In genomic region chr13:108527090-108527770, GRCm38 (mm10) we compare ENCODE assay signal across 13 mouse cellular contexts.
DNase-seq lines count a peak whose midpoint lies in the region; ATAC-seq and TF ChIP-seq lines count a peak whose summit lies in the region.
"Had no signal": no experiment of that assay in that cellular context is flagged by ENCODE, and none has a peak within 500 bp of the region (broad histone marks: within the 10 kb centered on the region; RNA-seq: fewer than 3 reads in every experiment).

No protein-coding gene starts in this region.

- H3K9ac ChIP-seq in forebrain, embryonic 13.5 days, result no peak overlapping the region
- H3K9ac ChIP-seq in forebrain, embryonic 11.5 days (ENCODE audit: low read length), result no peak overlapping the region
- H3K9ac ChIP-seq in kidney, embryonic 14.5 days (ENCODE audit: low read depth, low read length), result no peak overlapping the region
- H3K9ac ChIP-seq: kidney, embryonic 15.5 days; limb, embryonic 12.5 days had no signal

- H3K4me2 ChIP-seq in forebrain, embryonic 13.5 days, result no peak overlapping the region
- H3K4me2 ChIP-seq in forebrain, embryonic 11.5 days (ENCODE audit: low read depth, low read length, severe bottlenecking), result no peak overlapping the region
- H3K4me2 ChIP-seq in kidney, embryonic 14.5 days (replicated peaks; ENCODE audit: low read depth, low read length), result no peak overlapping the region
- H3K4me2 ChIP-seq: kidney, embryonic 15.5 days; limb, embryonic 12.5 days had no signal

- peaks cover 14% of the 10 kb centered on the region for H3K4me1 ChIP-seq in forebrain, embryonic 13.5 days
- no peaks in the 10 kb centered on the region for H3K4me1 ChIP-seq in forebrain, embryonic 11.5 days (replicated peaks; ENCODE audit: control insufficient read depth, insufficient read depth, low read length)
- peaks cover 44% of the 10 kb centered on the region for H3K4me1 ChIP-seq in megakaryocyte, embryonic 14.5 days
- no peaks in the 10 kb centered on the region for H3K4me1 ChIP-seq in kidney, embryonic 14.5 days (ENCODE audit: control insufficient read depth, insufficient read depth, low read length)
- H3K4me1 ChIP-seq: kidney, embryonic 15.5 days; limb, embryonic 12.5 days had no signal

- no peak overlapping the region for H3K4me3 ChIP-seq in forebrain, embryonic 13.5 days
- no peak overlapping the region for H3K4me3 ChIP-seq in forebrain, embryonic 11.5 days (ENCODE audit: low read depth, low read length)
- no peak overlapping the region for H3K4me3 ChIP-seq in left cerebral cortex, adult 2 months
- peak overlapping the region; percentile 2 for H3K4me3 ChIP-seq in megakaryocyte, embryonic 14.5 days (replicated peaks)
- H3K4me3 ChIP-seq in kidney, embryonic 14.5 days (ENCODE audit: low read length), result no peak overlapping the region
- H3K4me3 ChIP-seq: erythroblast, embryonic 14.5 days; kidney, embryonic 15.5 days; limb, embryonic 12.5 days had no signal

- no peak for TF ChIP-seq CTCF in left cerebral cortex, adult 2 months (IDR thresholded peaks at IDR 0.05)

- intact Hi-C loops in left cerebral cortex, adult 2 months (cut with DNase I), result no loop called here
- intact Hi-C loops in left cerebral cortex, postnatal 4 days (cut with DNase I), result no loop called here

- no peaks in the 10 kb centered on the region for H3K9me3 ChIP-seq in forebrain, embryonic 13.5 days (replicated peaks)
- H3K9me3 ChIP-seq in forebrain, embryonic 11.5 days (ENCODE audit: control insufficient read depth, low read length), result no peaks in the 10 kb centered on the region
- no peaks in the 10 kb centered on the region for H3K9me3 ChIP-seq in megakaryocyte, embryonic 14.5 days
- no peaks in the 10 kb centered on the region for H3K9me3 ChIP-seq in kidney, embryonic 14.5 days (ENCODE audit: control insufficient read depth, low read length)
- H3K9me3 ChIP-seq: kidney, embryonic 15.5 days; limb, embryonic 12.5 days had no signal

- H3K36me3 ChIP-seq in forebrain, embryonic 13.5 days (ENCODE audit: poor library complexity, severe bottlenecking), result no peaks in the 10 kb centered on the region
- H3K36me3 ChIP-seq in forebrain, embryonic 11.5 days (ENCODE audit: control insufficient read depth, insufficient read depth, low read length), result no peaks in the 10 kb centered on the region
- H3K36me3 ChIP-seq in megakaryocyte, embryonic 14.5 days (replicated peaks; ENCODE audit: low read length), result no peaks in the 10 kb centered on the region
- no peaks in the 10 kb centered on the region for H3K36me3 ChIP-seq in kidney, embryonic 14.5 days (ENCODE audit: control insufficient read depth, insufficient read depth, low read length)
- H3K36me3 ChIP-seq: kidney, embryonic 15.5 days; limb, embryonic 12.5 days had no signal

- DNase-seq in forebrain, embryonic 11.5 days (ENCODE audit: low spot score), result no peak
- DNase-seq in left cerebral cortex, adult 2 months (ENCODE audit: extremely low spot score in 1 of 2, low spot score in 2 of 2), result no peak
- no peak for DNase-seq in left cerebral cortex, postnatal 4 days
- peak; percentile 6 for DNase-seq in c-Kit-positive CD71-positive TER-119-negative erythroid progenitor cells, embryonic 14.5 days (ENCODE audit: low read depth)
- DNase-seq in layer of hippocampus, postnatal 36 days, result no peak
- DNase-seq: cerebellum, adult 11 months had no signal

- 89% methylated on average over 7 of the region's 7 CpGs for WGBS in forebrain, embryonic 13.5 days
- 93% methylated on average over 7 of the region's 7 CpGs for WGBS in forebrain, embryonic 11.5 days
- WGBS in kidney, embryonic 14.5 days, result 82% methylated on average over 7 of the region's 7 CpGs

- peak; percentile 28 for ATAC-seq in forebrain, embryonic 13.5 days
- no peak for ATAC-seq in forebrain, embryonic 11.5 days (replicated peaks; ENCODE audit: low FRiP score)
- ATAC-seq in kidney, embryonic 14.5 days (ENCODE audit: low FRiP score, low TSS enrichment), result no peak
- ATAC-seq: hindbrain, embryonic 16.5 days had no signal

- H3K27ac ChIP-seq in forebrain, embryonic 13.5 days, result peak overlapping the region; percentile 19; the same call in 1 of the 2 replicates
- no peak overlapping the region; the same call in 1 of the 2 replicates for H3K27ac ChIP-seq in forebrain, embryonic 11.5 days (ENCODE audit: low read depth, low read length)
- peak overlapping the region; percentile 28; the same call in 1 of the 2 replicates for H3K27ac ChIP-seq in left cerebral cortex, adult 2 months
- no peak overlapping the region for H3K27ac ChIP-seq in kidney, embryonic 14.5 days (ENCODE audit: low read depth, low read length)
- H3K27ac ChIP-seq: kidney, embryonic 15.5 days; limb, embryonic 12.5 days had no signal

- no peaks in the 10 kb centered on the region for H3K27me3 ChIP-seq in forebrain, embryonic 13.5 days
- H3K27me3 ChIP-seq in forebrain, embryonic 11.5 days (ENCODE audit: control insufficient read depth, insufficient read depth, low read length), result no peaks in the 10 kb centered on the region
- H3K27me3 ChIP-seq in megakaryocyte, embryonic 14.5 days (replicated peaks), result no peaks in the 10 kb centered on the region
- no peaks in the 10 kb centered on the region for H3K27me3 ChIP-seq in kidney, embryonic 14.5 days (ENCODE audit: control insufficient read depth, insufficient read depth, low read length)
- H3K27me3 ChIP-seq: kidney, embryonic 15.5 days; limb, embryonic 12.5 days had no signal

Comparison
In these comparisons a context has a peak if more than half of its experiments do, and no peak if none do; other contexts are left out.
1. H3K27ac ChIP-seq: peak in forebrain, embryonic 13.5 days (single experiment) and left cerebral cortex, adult 2 months (single experiment); none in forebrain, embryonic 11.5 days (single experiment) and kidney, embryonic 14.5 days (single experiment).